ENCODE assay signal across 16 mouse cellular contexts in the genomic region with DNA sequence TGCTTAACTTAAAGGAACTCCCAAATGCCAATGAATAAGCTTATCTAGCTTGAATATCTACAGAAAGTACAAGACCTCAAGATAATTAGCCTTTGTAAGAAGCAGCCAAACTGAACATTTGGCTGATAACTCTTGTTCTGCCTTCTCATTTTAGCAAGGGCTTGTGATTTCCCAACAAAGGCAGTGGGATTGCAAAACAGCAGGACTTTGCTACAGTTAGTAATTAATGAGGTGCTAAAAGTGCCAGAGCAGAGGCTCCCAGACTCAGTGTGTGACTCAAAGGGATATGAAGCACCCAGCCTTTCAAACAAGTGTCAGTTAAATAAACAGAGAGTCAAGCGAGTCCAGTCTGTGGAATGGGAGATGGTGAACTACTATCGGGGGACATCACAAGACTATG. TPM values are rescaled to one million over a fixed set of nuclear protein-coding genes. Genes with fewer than 3 reads are reported as not detected.
A peak's percentile ranks its signal among the peaks of the same experiment; 100 is the strongest.
DNase-seq lines count a peak whose midpoint lies in the region; ATAC-seq lines count a peak whose summit lies in the region.
"Had no signal": no experiment of that assay in that cellular context is flagged by ENCODE, and none has a peak within 500 bp of the region (broad histone marks: within the 10 kb centered on the region; RNA-seq: fewer than 3 reads in every experiment).

No protein-coding gene starts in this region.

- no peaks in the 10 kb centered on the region for H3K36me3 ChIP-seq in kidney, embryonic 16.5 days (ENCODE audit: insufficient read depth, low read length)
- H3K36me3 ChIP-seq: forebrain, embryonic 12.5 days; heart, embryonic 15.5 days; hindbrain, embryonic 15.5 days; liver, embryonic 12.5 days had no signal

- H3K4me2 ChIP-seq in kidney, embryonic 16.5 days (replicated peaks; ENCODE audit: low read depth, low read length), result no peak overlapping the region
- H3K4me2 ChIP-seq: forebrain, embryonic 12.5 days; heart, embryonic 15.5 days; hindbrain, embryonic 15.5 days; liver, embryonic 12.5 days had no signal

- no peak overlapping the region for H3K4me3 ChIP-seq in kidney, embryonic 16.5 days (ENCODE audit: low read length)
- H3K4me3 ChIP-seq: forebrain, embryonic 12.5 days; heart, embryonic 15.5 days; hindbrain, embryonic 15.5 days; liver, embryonic 12.5 days; megakaryocyte, embryonic 14.5 days had no signal

- ATAC-seq in kidney, embryonic 16.5 days (ENCODE audit: low FRiP score, low TSS enrichment), result peak; percentile 83; the same call in 1 of the 2 replicates
- ATAC-seq in granulocyte monocyte progenitor cell, adult 5-6 weeks (replicated peaks; ENCODE audit: poor library complexity, severe bottlenecking), result 0 out of 2 replicates have a peak, but pooled peaks have one; percentile 27
- ATAC-seq: liver, embryonic 12.5 days had no signal

- no peaks in the 10 kb centered on the region for H3K9me3 ChIP-seq in kidney, embryonic 16.5 days (ENCODE audit: low read length)
- H3K9me3 ChIP-seq: forebrain, embryonic 12.5 days; heart, embryonic 15.5 days; hindbrain, embryonic 15.5 days; liver, embryonic 12.5 days had no signal

- no peak overlapping the region for H3K9ac ChIP-seq in kidney, embryonic 16.5 days (replicated peaks; ENCODE audit: low read length)
- H3K9ac ChIP-seq: forebrain, embryonic 12.5 days; heart, embryonic 15.5 days; hindbrain, embryonic 15.5 days; liver, embryonic 12.5 days had no signal

- 19% methylated on average over 2 of the region's 2 CpGs for WGBS in kidney, embryonic 16.5 days

- no peak overlapping the region for H3K27ac ChIP-seq in kidney, embryonic 16.5 days (ENCODE audit: low read length)
- H3K27ac ChIP-seq: forebrain, embryonic 12.5 days; heart, embryonic 15.5 days; hindbrain, embryonic 15.5 days; liver, embryonic 12.5 days had no signal

- no peaks in the 10 kb centered on the region for H3K27me3 ChIP-seq in kidney, embryonic 16.5 days (ENCODE audit: insufficient read depth, low read length)
- H3K27me3 ChIP-seq: forebrain, embryonic 12.5 days; heart, embryonic 15.5 days; hindbrain, embryonic 15.5 days; liver, embryonic 12.5 days; megakaryocyte, embryonic 14.5 days had no signal

- no peak for DNase-seq in kidney, adult 11 months
- peak; percentile 46 for DNase-seq in adrenal gland, postnatal 14 days
- DNase-seq in lung, postnatal 36 days, result peak; percentile 65
- DNase-seq in right cerebral cortex, postnatal 10 days (ENCODE audit: low spot score in 2 of 2), result no peak
- no peak for DNase-seq in gastrocnemius, postnatal 25 days
- DNase-seq: cerebellum, adult 18-20 months; gastrocnemius, postnatal 14 days had no signal

- no peaks in the 10 kb centered on the region for H3K4me1 ChIP-seq in kidney, embryonic 16.5 days (ENCODE audit: insufficient read depth, low read length)
- H3K4me1 ChIP-seq: forebrain, embryonic 12.5 days; heart, embryonic 15.5 days; hindbrain, embryonic 15.5 days; liver, embryonic 12.5 days; megakaryocyte, embryonic 14.5 days had no signal

RNA-seq across cellular contexts. Expression of a gene that starts 18.7 kb away (rescaled TPM):
- polyA plus RNA-seq in kidney, embryonic 16.5 days (2015; fragmentation: Nextera tagmentation; extraction: Ambion mirVana), result 7.3 and 7.7 TPM in 2 replicates
- total RNA-seq in adrenal gland, postnatal 14 days (2021), result 9.0 and 9.5 TPM in 2 replicates
- not detected in 2 replicates for total RNA-seq in granulocyte monocyte progenitor cell, adult 5-6 weeks (2014; fragmentation: Nextera tagmentation)
- not detected in 2 replicates for total RNA-seq in granulocyte monocyte progenitor cell, adult 5-6 weeks (2017)
- total RNA-seq in gastrocnemius, postnatal 25 days (2021), result 1 to 10 TPM in 1 of 2 experiments, under 1 TPM in 1; 0.99 to 3.5 TPM
- total RNA-seq: monocyte, adult 5-6 weeks had no signal
- polyA plus RNA-seq: testis, adult 2 months had no signal

Comparison
In these comparisons a context has a peak if more than half of its experiments do, and no peak if none do; other contexts are left out.
1. DNase-seq: peak in adrenal gland, postnatal 14 days (single experiment) and lung, postnatal 36 days (single experiment); none in kidney, adult 11 months (single experiment), right cerebral cortex, postnatal 10 days (0 of 2) and gastrocnemius, postnatal 25 days (single experiment).